Mouse (Mus musculus): Measurements from ENCODE around the gene Sfmbt1. TPM values are rescaled to one million over a fixed set of nuclear protein-coding genes. Genes with fewer than 3 reads are reported as not detected.

Sfmbt1 gene
- total RNA-seq, 2 experiments from 2014 or later, result 7.0 to 7.3 TPM

DNA sequence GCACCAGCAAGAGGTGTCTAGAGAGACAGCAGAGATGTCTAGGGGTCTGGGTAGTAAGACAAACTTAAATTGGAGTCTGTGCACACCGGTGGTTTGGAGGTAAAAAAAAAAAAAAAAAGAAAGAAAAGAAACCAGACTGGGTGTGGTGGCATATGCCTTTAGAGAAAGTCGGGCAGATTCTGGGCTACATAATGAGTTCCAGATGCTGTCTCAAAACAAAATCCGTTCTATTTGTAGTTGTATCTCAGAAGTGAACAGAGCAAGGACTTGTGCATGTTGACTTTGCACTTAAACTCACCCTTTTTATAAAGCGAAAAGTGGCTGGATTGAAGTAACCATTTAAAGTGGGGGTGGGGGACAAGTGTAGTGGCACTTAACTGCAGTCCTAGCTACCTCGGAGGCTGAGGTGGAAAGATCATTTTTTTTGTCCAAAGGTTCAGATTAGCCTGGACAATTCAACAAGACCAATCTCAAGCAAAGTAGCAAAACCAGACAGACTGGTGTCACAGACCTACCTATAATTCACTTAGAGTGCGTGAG is 109.9 kb downstream of the Sfmbt1 start:
- ATAC-seq (ENCODE audit: poor library complexity, severe bottlenecking), result no peak

DNA sequence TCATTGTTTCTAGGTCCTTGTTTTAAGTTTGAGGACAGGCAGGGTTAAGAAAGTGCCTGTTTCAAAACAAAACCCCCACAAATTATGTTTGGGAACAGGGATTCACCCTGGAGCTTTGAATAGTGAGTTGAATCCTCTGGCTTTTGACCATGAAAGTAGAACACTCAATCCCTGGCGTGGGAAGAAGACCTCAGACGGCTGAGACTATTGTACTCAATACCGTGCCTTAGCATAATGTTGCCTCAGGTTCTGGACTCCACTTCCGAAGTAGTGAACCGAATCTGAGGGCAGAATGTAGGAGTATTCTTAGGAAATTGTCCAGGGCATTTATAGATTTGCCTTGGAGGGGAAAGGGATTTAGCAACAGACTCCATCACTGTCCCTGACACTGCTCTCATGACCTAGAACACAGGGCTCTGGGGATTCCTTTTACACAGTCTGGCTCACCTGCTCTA is 110.4 kb downstream of the Sfmbt1 start:
- no peak for ATAC-seq (ENCODE audit: poor library complexity, severe bottlenecking)

DNA sequence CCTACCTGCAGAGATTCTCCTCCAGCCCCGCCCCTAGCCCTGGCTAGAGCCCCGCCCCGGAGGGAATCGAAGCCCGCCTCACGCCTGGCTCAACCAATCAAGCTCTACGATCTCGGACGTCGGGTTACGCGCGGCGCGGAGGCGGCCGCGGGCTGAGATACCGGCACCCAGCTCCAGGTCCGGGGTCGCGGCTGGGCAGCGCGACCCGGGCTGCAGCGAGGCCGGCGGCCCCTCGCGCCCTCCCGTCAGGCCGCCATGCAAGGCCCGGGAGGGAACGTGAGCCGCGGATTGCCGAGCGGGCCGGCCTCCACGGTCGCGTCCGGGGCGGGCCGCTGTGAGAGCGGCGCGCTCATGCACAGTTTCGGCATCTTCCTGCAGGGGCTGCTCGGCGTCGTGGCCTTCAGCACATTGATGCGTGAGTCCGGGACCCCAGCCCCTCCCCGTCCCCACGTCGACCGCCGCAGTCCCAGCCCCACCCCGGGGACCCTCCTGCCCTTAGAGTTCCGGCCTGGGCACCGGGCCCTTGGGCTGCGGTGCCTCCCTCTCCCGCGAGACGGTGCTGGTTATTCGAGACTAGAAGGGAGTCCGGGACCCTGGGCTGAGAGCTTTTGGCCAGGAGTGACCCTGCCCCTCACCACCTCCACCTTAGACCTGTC is 111.0 kb downstream of the Sfmbt1 start, which contains the start of gene Tmem110:
Tmem110 (plus strand) TSS at position 115 of the 656 bp plus-strand sequence.
- peak; percentile 87 for ATAC-seq (ENCODE audit: poor library complexity, severe bottlenecking)

DNA sequence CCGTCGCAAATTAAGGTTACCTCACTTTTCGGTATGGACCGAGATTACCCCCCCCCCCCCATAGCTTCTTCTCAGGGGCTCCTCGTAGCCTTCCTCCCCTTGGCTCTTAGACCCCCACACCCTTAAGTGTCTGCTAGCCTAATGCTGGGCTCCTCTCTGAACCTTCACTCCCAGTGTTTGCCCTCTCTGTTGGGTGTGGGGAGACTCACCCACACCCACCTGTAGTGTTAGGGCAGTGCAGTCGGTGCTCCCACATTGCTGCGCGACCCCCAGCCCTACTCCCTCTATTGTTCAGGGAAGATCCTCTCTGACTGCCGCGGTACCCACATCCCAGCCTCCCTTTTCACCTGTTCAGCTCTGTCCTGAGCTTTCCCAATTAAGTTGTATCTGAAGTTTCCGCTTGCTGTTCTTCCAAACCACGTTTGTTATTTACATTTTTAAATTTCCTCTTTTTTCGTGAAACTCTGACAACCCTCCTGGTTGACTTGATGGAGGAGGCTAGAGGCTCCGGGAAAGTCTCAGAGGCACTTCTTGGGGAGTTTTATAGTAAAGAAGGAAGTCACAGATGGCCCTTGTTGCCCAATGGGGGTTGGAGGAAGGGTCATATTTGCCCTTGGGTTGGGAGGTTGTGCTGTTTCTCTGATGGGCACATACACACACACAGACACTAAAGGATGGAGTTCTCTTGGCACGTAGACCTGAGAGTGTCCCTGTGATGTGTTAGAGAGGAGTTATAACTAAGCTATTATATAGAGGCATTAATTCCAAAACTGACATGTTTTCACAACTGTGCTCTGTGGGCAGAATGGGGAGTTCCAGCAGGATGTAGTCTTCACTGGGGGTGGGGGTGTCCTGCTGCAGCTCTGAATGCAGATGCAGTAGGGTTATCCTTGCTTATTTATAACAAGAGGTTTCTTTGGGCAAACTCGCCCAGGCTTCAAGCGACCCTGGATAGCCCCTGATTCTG is 111.8 kb downstream of the Sfmbt1 start:
- peak; percentile 65 for ATAC-seq (ENCODE audit: poor library complexity, severe bottlenecking)

DNA sequence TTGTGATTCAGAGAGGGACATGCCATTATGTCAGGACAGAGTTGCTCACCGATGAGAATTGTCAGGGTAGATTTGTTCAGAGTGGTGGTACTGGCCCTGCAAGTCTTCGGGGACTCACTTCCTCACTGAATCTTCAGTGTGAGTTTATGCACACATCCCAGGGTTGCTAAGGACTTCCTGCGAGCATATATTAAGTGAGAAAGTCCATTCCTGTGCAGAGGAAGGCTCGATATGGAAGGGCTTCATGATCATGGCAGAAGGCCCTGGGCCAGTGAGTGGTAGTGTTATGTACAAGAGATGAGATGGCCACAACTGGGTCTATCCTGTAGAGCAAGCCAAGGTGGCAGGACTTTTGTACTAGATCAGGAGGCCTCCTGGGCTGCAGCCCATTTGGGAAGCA is 112.8 kb downstream of the Sfmbt1 start:
- ATAC-seq (ENCODE audit: poor library complexity, severe bottlenecking), result no peak

DNA sequence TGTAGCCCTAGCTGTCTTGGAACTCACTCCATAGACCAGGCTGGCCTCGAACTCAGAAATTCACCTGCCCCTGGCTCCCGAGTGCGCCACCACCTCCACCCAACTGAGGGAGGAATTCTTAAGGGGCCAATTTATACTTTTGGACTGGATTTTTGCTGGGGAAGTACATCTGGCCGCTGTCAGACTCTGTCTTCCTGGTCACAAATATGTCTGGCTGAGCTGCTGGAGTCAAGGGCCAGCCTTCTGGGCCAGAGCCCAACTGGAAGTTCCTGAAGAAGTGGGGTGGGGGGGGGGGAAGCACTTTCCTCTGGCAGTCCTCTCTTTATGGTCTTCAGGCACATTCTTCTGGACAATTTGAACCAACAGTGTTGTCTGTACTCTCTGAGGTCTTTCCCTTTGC is 113.4 kb downstream of the Sfmbt1 start:
- no peak for ATAC-seq (ENCODE audit: poor library complexity, severe bottlenecking)

DNA sequence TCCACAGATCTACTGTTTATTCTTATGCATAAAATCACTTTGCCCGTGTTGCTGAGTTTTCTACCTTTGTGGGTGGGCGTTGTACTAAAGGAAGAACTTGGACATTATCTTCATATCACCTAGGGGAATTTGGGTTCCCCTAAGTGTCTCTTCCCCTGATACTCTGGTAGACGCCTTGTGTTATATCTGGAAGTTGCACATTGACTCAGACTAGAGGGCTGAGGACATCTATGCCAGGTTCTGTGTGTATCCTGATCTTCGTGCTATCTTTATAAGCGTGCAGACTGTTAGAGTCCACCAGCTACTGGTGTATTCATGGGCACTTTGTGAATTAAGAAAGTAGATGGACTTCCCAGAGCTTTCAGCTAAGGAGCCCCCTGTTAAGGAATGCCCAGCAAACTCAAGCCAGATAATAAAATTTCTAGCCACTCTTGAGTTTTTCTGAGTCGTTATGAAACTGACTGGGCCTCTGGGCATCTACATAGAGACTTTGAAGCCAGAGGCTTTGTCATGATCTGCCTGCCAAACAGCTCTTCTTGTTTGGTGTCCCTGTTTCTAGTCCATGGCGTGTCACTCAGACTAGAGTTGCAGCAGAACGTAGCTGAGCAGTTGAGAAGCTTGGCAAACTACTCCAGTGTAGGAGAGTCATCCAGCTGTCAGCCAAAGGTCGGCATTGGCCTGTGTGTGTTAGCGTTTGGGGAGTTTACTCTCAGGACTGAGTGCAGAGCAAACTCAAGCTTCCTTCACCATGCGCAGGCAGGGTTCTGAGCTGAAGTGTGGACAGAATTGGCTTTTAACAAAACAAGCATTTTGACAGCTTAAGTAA is 114.2 kb downstream of the Sfmbt1 start:
- no peak for ATAC-seq (ENCODE audit: poor library complexity, severe bottlenecking)

DNA sequence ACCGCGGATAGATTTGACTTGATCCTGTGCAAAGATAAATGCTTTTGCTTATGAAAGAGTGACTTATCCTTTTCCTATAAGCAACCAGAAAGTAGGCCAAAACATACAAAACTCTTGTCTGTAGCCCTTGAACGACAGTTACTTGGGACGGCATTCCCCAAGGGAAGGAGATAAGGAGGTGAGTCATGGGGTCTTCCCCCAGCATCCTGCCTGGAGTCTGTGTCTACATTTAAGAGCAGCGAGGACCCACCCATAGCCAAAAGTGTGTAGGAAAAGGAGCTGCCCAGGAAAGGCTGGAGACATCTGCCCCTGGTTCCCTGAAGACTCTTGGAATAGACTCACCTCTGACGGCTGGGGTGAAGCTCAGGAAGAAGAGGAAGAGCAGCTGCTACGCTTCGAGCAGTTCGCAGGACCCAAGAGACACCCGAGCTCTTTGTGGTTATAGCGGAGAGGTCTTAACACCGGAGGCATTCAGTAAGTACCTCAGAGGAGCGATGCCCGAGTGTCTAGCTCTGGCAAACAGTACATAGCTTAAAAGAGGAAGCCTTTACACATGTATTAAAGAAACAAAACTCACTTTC is 122.9 kb downstream of the Sfmbt1 start:
- ATAC-seq (ENCODE audit: poor library complexity, severe bottlenecking), result no peak

DNA sequence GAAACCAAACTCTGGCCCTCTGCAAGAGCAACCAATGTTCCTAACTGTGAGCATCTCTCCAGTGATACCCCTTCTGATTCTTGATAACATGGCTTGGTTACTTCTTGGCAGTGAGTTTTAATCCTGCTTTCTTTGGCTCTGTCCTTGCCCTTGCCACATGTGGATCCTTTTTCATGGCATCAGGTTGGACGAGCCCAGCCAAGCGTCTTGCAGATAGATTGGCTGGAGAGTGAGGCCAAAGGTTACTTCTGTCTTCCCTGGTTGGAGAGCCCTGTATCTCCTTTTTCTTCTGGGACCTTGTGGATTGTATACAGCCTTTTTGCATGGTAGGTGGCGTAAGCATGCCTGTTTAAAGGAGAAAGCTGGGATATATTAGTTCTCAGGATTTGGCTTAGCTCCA is 129.1 kb downstream of the Sfmbt1 start:
- no peak for ATAC-seq (ENCODE audit: poor library complexity, severe bottlenecking)

DNA sequence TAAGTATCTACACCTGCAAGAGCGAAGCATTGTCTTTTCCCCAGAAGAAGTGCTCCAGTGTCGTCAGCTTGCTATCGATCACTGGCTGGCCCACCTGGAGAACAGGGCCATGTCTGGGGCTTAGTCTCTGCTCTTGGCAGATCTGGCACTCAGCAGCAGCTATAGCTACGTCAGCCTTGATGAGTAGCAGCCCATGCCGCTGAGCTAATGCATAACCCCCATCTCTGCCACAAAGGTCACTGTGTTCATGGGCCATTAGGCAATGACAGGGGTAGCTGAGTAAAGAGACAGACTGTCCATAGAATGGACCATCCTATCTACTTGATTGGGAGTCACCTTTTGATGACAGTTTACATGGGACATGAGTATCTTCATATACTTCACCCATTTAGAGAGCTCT is 135.9 kb downstream of the Sfmbt1 start:
- no peak for ATAC-seq (ENCODE audit: poor library complexity, severe bottlenecking)

DNA sequence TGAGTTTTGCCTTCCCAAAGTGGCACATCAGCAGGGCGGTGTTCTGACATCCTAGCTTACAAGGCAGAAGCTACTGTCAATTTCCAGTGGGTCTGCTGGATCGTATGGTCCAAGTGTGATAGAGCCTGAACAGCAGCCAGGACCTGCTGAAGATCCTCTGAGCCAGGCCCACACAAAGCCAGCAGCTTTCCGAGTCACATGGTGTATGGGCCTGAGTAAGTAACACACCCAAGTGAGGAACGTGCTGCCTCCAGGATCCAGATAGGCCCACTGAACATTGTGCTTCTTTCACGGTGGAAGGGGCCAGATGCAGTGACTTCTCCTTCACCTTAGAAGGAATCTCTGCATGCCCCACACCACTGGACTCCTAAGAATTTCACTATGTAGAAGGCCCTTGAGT is 137.7 kb downstream of the Sfmbt1 start:
- no peak for ATAC-seq (ENCODE audit: poor library complexity, severe bottlenecking)

DNA sequence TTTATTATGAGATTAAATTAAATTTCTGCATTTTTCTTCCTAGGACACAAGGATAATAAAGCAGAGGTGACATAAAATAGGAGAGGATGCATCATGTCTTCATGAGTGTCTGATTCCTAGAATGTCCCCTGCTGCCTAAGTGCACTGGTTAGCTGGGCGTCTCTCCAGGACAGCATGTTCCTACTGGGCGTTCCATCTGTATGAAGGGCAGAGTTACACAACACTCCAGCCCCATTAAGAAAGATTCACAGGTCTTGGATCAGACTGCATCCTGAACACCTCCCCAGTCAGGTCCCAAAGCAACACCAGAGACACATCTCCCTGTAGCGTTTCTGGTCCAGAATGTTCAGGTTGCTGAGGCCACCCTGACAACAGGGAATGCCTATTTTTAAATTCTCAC is 140.7 kb downstream of the Sfmbt1 start:
- no peak for ATAC-seq (ENCODE audit: poor library complexity, severe bottlenecking)

DNA sequence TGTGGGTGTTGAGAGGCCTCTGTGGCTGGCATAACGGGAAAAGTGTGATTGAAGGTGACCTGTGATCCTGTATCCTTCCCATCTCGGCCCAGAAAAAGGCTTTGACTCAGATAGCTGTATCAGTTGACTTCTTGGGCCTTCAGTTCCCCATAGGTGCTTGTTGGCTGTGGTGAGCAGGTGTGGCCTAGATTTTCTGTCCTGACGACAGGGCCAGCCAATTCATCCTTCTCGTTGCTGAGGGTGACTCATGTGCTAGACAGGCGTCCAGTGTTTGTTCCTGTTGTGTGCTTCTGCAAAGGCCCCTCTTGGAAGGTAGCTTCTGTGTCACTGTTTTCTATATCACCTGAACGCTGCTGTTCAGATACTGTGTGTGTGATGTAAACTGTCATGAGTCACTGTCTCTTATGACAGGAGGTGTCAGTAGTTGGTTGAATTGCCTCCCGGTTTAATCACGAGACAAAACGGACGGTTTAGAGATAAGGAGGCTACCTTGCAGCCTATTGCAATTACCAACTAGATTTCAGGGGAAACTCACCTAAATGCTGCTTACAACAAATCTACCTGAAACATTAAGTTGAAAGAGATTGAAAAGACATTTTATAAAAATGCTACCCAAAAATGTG is 142.3 kb downstream of the Sfmbt1 start:
- ATAC-seq (ENCODE audit: poor library complexity, severe bottlenecking), result no peak

DNA sequence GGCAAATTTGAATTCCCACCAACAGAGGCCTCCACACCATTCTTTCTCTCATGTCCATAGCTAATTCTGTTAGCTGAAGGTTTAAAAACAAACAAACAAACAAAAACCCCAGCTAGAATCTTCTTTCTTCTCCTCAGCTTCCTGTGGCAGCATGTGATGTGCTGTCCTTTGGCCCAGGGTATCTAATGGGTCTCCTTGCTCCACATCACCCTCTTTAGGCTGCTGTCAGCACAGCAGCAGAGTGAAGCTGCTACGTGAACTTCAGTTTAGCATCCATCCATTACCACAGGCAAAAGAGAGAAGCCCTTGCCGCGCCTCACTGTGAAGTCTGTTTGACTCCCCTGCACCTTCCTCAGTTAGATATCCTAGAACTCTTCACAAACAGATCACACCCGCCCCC is 143.3 kb downstream of the Sfmbt1 start:
- no peak for ATAC-seq (ENCODE audit: poor library complexity, severe bottlenecking)

DNA sequence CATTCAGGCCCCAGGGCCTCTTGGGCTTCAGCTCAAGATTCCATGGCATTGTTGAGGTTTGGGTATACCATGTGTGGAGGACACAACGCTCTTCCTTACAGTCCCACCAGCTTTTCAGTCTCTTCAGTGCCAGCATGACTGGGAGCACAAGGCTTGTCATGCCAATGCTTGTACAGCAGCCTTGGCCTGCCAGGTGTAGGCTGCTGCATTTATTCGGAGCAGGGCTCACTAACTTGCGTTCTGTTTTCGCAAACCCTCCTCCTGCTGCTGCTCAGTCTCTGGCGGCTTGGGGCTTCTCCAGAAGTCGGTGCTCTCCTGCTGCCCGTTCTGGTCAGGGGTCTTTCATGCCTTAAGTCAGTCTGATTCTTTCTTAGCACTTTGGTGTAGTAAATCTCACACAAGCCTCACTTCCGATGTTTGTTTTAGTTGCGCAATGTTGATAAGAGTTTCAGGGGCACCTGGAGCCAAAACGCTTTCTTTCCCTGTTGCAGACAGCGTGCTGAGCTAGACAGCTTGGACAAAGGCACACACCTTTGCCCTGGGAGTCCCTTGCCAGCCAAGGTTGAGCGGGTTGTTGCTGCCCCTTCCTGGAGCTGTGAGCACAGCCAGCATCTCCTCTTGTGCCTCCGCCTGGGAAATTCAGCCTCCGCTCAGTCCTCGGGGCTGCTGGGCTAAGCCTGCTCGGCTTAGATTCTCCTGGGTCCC is 146.9 kb downstream of the Sfmbt1 start:
- no peak for ATAC-seq (ENCODE audit: poor library complexity, severe bottlenecking)

DNA sequence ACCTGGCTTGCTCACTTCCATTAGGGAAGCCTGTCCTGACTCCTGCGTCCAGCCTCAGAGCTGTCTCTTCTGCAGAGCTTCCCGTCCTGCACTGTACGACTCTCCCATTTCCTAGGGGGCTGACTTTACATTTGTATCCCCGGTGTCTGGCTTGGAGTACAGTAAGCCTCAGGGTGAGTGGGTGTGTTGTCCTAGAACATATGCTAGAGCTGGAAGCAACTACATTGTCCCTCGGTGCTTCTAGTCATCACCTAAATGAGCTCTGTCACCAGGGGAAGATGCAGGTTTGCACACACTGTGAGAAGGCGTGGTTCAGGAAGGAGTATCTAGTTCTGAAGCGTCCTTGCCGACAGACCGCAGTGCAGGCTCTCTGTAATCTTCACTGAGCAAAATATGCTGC is 147.7 kb downstream of the Sfmbt1 start:
- no peak for ATAC-seq (ENCODE audit: poor library complexity, severe bottlenecking)

DNA sequence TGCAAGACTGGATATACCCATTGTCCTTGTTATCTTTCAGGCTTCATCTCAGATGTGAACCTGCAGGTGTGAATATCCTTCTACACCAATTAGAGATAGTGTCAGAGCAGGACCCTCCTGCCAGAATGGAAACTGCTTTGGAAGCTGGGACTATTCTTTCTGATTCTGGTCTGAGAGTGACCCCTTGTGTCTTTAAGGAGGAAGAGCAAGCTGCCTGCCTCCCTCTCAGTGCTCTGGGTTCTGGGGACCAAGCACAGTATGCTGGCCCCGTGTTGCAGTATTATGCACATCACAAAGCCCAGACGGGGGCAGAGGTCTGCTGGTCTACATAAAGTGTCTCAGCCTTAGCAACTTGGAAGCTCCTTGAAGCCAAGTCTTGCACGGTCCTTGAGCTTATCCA is 150.7 kb downstream of the Sfmbt1 start:
- ATAC-seq (ENCODE audit: poor library complexity, severe bottlenecking), result no peak

DNA sequence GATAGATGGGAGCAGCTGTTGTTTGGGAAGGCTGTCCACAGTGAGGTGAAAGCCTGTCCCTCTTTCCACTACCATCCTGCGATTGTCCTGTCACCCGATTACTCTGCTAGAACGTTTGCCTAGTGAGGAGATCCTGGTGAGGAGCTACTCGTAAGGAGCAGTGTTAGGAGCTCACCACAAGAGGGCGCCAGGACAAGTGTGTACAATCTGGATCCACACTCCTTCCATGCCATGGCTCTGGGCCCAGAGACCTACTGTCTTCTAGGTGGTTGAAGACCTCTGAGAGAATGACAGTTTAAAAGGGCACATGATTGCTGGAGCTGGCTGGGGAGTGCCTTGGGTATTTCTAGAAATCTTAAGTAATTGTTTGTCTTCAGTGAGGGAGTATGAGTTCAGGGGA is 152.4 kb downstream of the Sfmbt1 start:
- peak; percentile 75 for ATAC-seq (ENCODE audit: poor library complexity, severe bottlenecking)

DNA sequence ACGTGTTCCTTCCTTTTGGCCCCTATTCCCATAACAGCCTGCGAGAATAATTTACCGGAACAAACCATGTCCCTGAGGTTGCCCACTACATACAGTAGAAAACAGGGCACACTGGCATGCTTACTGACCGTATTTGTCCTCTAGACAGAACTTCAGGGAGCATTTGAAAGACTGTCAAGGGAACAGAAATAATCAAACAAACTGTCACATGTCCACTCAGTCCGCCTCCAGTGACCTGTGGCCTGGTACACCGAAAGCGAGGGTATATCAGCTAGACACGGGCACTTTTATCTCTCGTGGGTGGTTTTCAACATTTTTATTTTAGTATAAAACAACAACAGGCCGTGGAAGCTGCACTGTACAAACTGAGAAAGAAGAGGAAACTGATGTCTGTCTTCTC is 154.2 kb downstream of the Sfmbt1 start:
- ATAC-seq (ENCODE audit: poor library complexity, severe bottlenecking), result no peak
